Mouse (Mus musculus) neural tube, embryonic 12.5 days (tissue): ENCODE data around the gene Tmem208. TPM values are rescaled to one million over a fixed set of nuclear protein-coding genes. Genes with fewer than 3 reads are reported as not detected.

ENCODE experiments used
- ATAC-seq: fragments of 200-750 bp; cut with Nextera tagmentation; 2 replicates; pipeline ENCODE4 v1.8.0; 2017; ENCODE audit warnings: low read depth, mild to moderate bottlenecking, moderate TSS enrichment, moderate library complexity; ENCODE audit not compliant: low FRiP score
- H3K27ac ChIP-seq: fragments of 300-500 bp; sonication (generic); 2 replicates; pipeline ENCODE4 v1.5.1; 2016
- H3K27me3 ChIP-seq: fragments of 300-500 bp; sonication (generic); replicated peaks from 2 replicates; pipeline ENCODE4 v1.6.1; 2016; ENCODE audit warnings: mild to moderate bottlenecking
- H3K36me3 ChIP-seq: fragments of 300-500 bp; sonication (generic); 2 replicates; pipeline ENCODE4 v1.6.1; 2016; ENCODE audit warnings: mild to moderate bottlenecking
- H3K4me1 ChIP-seq: fragments of 300-500 bp; sonication (generic); 2 replicates; pipeline ENCODE4 v1.6.1; 2016
- H3K4me2 ChIP-seq: fragments of 300-500 bp; sonication (generic); replicated peaks from 2 replicates; pipeline ENCODE4 v1.6.1; 2016; ENCODE audit warnings: mild to moderate bottlenecking
- H3K4me3 ChIP-seq: fragments of 300-500 bp; sonication (generic); 2 replicates; pipeline ENCODE4 v1.5.1; 2016
- H3K9ac ChIP-seq: fragments of 300-500 bp; sonication (generic); 2 replicates; pipeline ENCODE4 v1.6.1; 2016; ENCODE audit warnings: mild to moderate bottlenecking
- H3K9me3 ChIP-seq: fragments of 300-500 bp; sonication (generic); 2 replicates; pipeline ENCODE4 v1.6.1; 2016; ENCODE audit warnings: mild to moderate bottlenecking
- WGBS: fragments of 180-500 bp; shearing (Covaris S2); methylation state at CpG from one replicate; pipeline ENCODE4 v1.1.7; 2016; 5-methylcytosine and 5-hydroxymethylcytosine counted together
- polyA plus RNA-seq: library from polyadenylated mRNA; unstranded; fragments of >200 nt; fragmentation: Nextera tagmentation; extraction: Ambion mirVana; gene quantifications from 2 replicates; pipeline ENCODE4 v1.2.1, GENCODE M21; 2016

Tmem208 gene
- polyA plus RNA-seq, 1 experiment from 2014 or later, result 112 TPM

DNA sequence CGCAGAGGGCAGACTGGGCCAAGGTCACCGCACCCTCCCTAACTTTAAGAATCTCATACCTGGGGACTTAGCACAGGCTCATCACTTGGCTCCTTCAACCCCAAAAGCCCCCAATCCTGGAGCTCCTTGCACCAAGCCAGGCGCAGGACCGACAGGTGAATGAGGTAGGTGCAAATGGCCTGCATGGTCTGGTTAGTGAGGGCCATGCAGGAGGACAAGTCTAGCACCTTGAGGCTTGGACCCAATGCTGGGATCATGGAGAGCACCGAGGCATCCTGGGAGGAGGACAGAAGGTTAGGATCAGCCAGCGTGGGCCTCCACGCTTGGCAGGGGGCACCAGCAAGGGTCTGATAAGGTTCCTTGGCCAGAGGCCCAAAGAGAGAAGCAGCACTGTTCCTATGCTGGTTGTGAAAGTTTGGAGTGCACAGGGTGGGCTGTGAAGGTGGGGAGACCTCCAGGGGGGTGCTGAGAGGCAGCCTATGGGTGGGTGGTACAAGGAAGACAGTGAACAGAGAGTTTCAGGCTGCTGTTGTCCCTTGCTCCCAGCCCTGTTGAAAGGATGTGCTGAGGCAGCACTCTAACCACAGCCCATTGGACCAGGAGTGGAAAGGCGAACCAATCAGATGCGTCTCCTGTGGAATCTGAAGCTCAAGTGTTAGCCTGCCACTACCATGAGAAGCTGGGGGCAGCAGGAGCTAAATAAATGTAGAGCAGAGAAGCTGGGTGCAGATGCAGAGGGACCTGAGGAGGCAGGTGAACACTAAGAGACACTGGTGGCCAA lies 12.3 kb upstream of the Tmem208 start:
- ATAC-seq, result no peak
- no peak overlapping the region for H3K27ac ChIP-seq
- no peak overlapping the region for H3K4me3 ChIP-seq
- WGBS, result 86% methylated on average over 9 of the region's 9 CpGs
- H3K4me2 ChIP-seq, result no peak overlapping the region
- no peaks in the 10 kb centered on the region for H3K27me3 ChIP-seq
- H3K9me3 ChIP-seq, result no peaks in the 10 kb centered on the region
- no peak overlapping the region for H3K9ac ChIP-seq
- H3K36me3 ChIP-seq, result peaks cover 77% of the 10 kb centered on the region
- H3K4me1 ChIP-seq, result no peaks in the 10 kb centered on the region

DNA sequence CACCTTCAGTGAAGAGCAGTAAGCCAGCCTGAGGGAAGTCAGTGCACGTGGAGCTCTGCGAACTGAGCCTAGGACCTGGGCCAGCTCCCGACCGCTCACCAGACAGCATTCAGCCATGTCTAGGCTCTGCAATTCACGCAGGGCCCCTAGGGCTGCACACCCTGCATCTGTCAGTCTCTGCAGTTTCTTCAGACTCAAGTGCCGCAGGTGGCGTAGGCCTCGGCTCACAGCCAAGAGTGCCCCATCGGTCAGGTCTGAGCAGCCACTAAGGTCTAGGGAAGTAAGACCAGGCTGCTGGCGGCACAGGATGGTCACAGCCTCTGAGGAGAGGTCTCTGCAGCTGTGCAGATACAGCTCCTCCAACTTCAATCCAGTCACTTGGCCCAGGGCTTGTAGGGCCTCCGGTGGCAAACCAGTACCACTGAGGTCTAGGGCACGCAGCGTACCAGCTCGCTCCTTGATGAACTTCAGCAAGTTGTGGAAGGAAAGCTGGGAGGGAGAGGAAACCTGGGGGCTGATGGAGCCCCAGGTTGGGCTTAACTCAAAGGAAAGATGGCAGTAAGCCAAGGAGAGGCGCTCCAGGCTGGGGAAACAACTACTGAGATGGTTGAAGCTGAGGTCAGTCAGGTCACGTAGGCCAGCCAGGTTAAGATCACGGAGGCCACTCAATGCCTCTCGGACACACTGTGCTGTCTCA lies 10.9 kb upstream of the Tmem208 start:
- Histone ChIP-seq H3K4me2 (no peak overlapping the region), H3K36me3 (peaks cover 65% of the 10 kb centered on the region), H3K27me3 (no peaks in the 10 kb centered on the region), H3K9me3 (no peaks in the 10 kb centered on the region), H3K4me3 (no peak overlapping the region), H3K9ac (no peak overlapping the region), H3K4me1 (no peaks in the 10 kb centered on the region), H3K27ac (no peak overlapping the region)
- no peak for ATAC-seq
- 91% methylated on average over 18 of the region's 18 CpGs for WGBS

DNA sequence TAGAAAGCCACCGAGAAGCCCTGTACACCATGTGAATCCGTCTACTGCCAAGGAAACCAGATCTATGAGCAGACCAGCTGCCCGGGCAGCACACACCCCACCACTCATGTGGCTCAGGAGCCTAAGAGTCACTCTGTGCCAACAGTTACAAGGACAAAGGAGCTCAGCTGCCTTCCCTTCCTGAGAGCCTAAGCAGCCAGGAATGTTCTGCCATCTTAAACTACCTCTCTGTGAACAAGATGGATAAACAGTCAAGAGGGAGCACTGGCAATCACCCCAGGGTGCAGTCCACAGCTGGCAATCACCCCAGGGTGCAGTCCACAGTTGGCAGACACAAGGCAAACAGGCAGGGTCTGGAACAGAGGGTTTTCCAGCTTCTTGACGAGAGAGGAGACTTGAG lies 8.2 kb upstream of the Tmem208 start:
- Histone ChIP-seq H3K4me1 (no peaks in the 10 kb centered on the region), H3K27me3 (no peaks in the 10 kb centered on the region), H3K27ac (no peak overlapping the region), H3K4me3 (no peak overlapping the region), H3K4me2 (no peak overlapping the region), H3K36me3 (peaks cover 56% of the 10 kb centered on the region), H3K9ac (no peak overlapping the region), H3K9me3 (no peaks in the 10 kb centered on the region)
- no peak for ATAC-seq
- WGBS, result 87% methylated on average over 4 of the region's 4 CpGs

DNA sequence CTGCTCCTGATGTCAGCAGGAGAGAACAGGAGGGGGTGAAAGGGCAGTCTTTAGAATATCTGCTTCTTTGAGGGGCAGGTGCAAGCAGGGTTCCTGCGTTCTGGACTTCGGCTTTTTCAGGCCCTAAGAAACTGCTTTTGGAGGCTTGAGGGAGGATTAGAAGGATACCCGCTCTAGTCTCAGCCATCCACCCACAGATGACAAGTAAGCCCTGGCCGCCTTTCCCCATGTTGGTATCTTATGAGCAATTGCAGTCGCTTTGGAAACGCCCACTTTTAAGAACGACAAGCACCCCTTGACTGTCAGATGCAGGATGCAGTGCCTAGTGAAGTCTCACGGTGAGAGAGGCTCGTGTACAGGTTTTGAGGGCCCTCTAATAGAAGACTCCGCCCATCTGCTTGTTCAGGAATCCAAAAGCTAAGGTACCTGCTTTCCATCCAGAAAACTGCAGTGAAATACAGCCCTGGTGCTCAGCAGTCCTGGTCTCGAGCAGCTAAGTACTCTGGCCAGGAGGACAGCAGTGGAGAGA lies 7.4 kb upstream of the Tmem208 start:
- H3K4me2 ChIP-seq, result no peak overlapping the region
- no peak overlapping the region for H3K27ac ChIP-seq
- H3K27me3 ChIP-seq, result no peaks in the 10 kb centered on the region
- H3K9me3 ChIP-seq, result no peaks in the 10 kb centered on the region
- H3K4me1 ChIP-seq, result no peaks in the 10 kb centered on the region
- H3K4me3 ChIP-seq, result no peak overlapping the region
- no peak overlapping the region for H3K9ac ChIP-seq
- 84% methylated on average over 11 of the region's 11 CpGs for WGBS
- H3K36me3 ChIP-seq, result peaks cover 53% of the 10 kb centered on the region
- no peak for ATAC-seq

DNA sequence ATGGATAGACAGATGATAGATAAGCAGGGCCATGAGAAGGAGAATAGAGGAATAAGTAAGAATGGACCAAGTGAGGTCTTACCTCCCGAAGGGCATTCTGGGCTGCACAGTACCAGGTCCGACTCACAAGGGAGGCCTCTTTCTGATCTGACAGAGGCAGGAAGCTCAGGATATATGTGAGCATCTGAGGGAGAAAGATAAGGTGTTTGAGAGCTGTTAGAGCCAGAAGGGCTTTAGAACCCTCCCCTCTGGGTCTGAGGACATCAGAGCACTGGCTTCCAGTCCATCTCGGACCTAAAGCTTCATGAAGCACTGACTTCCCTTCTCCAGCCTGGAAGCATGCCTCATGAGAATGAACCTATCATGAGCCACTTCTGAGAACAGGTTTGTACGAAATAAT lies 3.0 kb upstream of the Tmem208 start:
- Histone ChIP-seq H3K9ac (no peak overlapping the region), H3K27ac (no peak overlapping the region), H3K27me3 (no peaks in the 10 kb centered on the region), H3K4me3 (no peak overlapping the region), H3K36me3 (peaks cover 21% of the 10 kb centered on the region), H3K9me3 (no peaks in the 10 kb centered on the region), H3K4me1 (peaks cover 21% of the 10 kb centered on the region), H3K4me2 (no peak overlapping the region)
- 94% methylated on average over 4 of the region's 4 CpGs for WGBS
- ATAC-seq, result no peak

DNA sequence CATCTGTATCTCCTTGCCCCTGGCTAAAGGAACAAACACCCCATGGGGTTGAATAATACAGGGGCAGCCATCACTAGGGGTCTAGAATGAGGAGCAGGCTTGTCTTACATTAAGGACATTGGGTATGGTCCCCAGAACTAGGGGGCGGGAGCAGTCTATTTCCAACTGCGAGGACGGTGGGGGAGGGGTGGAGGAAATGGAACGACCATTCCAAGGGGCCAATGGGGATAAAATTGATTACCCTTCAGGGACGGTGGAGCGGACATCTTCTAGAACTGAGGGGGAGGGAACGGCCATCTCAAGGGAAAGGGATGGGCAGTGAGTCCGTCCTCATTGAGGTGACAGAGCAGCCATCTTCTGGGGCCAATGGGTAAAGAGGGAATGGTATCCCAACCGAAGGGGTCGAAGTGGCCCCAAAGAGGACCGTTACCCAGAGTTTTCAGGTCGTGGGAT lies 487 bp upstream of the Tmem208 start:
- H3K27me3 ChIP-seq, result no peaks in the 10 kb centered on the region
- 0 out of 2 replicates have a peak overlapping the region, but pooled peaks have one; percentile 43 for H3K27ac ChIP-seq
- H3K4me2 ChIP-seq, result peak overlapping the region; percentile 82
- peaks cover 41% of the 10 kb centered on the region for H3K36me3 ChIP-seq
- peaks cover 21% of the 10 kb centered on the region for H3K4me1 ChIP-seq
- under 1% methylated on average over 12 of the region's 12 CpGs for WGBS
- ATAC-seq, result peak; percentile 68
- H3K4me3 ChIP-seq, result peak overlapping the region; percentile 70
- H3K9me3 ChIP-seq, result no peaks in the 10 kb centered on the region
- peak overlapping the region; percentile 80 for H3K9ac ChIP-seq

DNA sequence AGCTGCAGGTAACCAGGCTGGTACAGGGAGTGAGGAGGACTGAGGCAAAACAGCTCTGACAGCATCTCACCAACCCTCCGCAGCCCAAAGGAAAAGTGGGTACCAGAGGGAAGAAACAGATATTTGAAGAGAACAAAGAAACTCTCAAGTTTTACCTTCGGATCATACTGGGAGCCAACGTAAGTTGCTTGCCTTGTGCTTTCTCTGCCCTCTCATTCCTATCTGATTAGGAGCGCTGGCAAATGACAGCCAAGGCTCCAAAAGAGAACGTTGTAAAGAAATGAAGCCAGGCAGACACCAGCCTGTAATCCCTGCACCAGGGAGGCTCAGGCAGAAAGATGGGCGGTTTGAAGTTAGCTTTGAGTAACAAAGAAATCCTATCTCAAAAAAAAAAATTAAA lies 814 bp downstream of the Tmem208 start:
- peaks cover 21% of the 10 kb centered on the region for H3K4me1 ChIP-seq
- ATAC-seq, result no peak
- no peaks in the 10 kb centered on the region for H3K9me3 ChIP-seq
- H3K27me3 ChIP-seq, result no peaks in the 10 kb centered on the region
- H3K9ac ChIP-seq, result peak overlapping the region; percentile 71
- H3K36me3 ChIP-seq, result peaks cover 54% of the 10 kb centered on the region
- peak overlapping the region; percentile 82 for H3K4me2 ChIP-seq
- H3K27ac ChIP-seq, result no peak overlapping the region
- H3K4me3 ChIP-seq, result peak overlapping the region; percentile 70
- WGBS, result 49% methylated on average over 6 of the region's 6 CpGs

DNA sequence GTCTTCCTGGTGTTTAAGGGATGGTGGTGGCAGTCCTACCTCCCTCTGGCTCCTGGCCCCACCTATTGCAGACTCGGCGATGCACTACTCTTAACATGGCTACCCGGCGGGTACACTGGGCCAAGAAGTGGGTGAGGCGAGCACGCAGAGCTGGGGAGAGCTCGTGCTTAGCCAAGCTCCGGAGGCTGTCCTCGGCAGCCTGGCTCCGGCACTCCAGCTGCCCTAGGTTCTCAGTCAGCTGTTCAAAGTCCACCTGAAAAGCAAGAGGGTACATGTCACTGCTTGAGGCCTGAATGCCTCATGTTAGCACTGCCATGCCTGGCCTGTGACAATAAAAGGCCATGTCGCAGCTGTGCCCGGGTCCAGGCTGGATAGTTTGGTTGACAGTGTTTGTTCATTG lies 4.2 kb downstream of the Tmem208 start:
- no peak for ATAC-seq
- Histone ChIP-seq H3K27ac (no peak overlapping the region), H3K9me3 (no peaks in the 10 kb centered on the region), H3K36me3 (peaks cover 62% of the 10 kb centered on the region), H3K4me3 (no peak overlapping the region), H3K4me2 (no peak overlapping the region), H3K9ac (no peak overlapping the region), H3K4me1 (peaks cover 11% of the 10 kb centered on the region), H3K27me3 (no peaks in the 10 kb centered on the region)
- WGBS, result 96% methylated on average over 12 of the region's 12 CpGs

DNA sequence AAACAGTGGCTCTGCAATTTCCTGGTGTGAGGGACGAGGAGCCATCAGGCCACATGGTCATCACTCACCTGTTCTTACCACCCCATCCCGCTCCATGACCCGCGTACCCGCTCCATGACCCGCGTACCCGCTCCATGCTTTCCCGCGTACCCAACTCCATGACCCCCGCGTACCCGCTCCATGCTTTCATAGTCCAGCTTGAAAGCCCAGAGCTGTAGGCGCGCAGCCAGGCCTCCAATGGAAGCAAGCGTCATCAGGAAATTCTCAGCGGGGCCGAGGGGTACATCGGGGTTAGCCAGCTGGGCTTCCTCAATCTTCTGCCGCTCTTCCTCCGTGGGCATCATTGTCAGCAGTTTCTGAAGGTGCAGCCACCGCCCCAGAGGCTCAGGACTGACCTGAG lies 5.3 kb downstream of the Tmem208 start:
- peaks cover 66% of the 10 kb centered on the region for H3K36me3 ChIP-seq

DNA sequence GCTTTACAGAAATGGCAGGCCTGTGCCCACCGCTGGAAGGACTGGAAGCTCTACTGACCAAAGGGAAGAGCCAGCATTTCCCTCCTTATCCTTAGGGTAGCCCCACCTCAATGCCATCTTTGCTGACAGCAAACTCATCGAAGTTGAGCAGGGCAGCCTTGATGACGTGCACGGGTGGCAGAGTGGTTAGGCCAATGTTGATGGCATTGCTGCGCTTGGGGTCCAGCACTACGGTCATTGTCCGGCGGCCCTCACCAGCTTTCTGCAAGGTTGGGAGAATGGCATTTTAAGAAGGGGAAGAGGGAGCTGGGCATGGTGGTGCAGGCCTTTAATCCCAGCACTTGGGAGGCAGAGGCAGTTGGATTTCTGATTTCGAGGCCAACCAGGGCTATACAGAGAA lies 5.8 kb downstream of the Tmem208 start:
- Histone ChIP-seq H3K9ac (0 out of 2 replicates have a peak overlapping the region, but pooled peaks have one; percentile 17), H3K4me3 (no peak overlapping the region), H3K9me3 (no peaks in the 10 kb centered on the region), H3K4me1 (peaks cover 7% of the 10 kb centered on the region), H3K36me3 (peaks cover 66% of the 10 kb centered on the region), H3K4me2 (no peak overlapping the region), H3K27me3 (no peaks in the 10 kb centered on the region), H3K27ac (no peak overlapping the region)
- 95% methylated on average over 9 of the region's 9 CpGs for WGBS
- ATAC-seq, result no peak

More for the DNA sequence above, 5.3 kb downstream of the Tmem208 start:
- no peak overlapping the region for H3K4me3 ChIP-seq
- peaks cover 10% of the 10 kb centered on the region for H3K4me1 ChIP-seq
- H3K9me3 ChIP-seq, result no peaks in the 10 kb centered on the region
- no peak overlapping the region for H3K27ac ChIP-seq
- H3K9ac ChIP-seq, result 0 out of 2 replicates have a peak overlapping the region, but pooled peaks have one; percentile 17
- 95% methylated on average over 22 of the region's 22 CpGs for WGBS
- no peak overlapping the region for H3K4me2 ChIP-seq
- ATAC-seq, result no peak
- no peaks in the 10 kb centered on the region for H3K27me3 ChIP-seq

DNA sequence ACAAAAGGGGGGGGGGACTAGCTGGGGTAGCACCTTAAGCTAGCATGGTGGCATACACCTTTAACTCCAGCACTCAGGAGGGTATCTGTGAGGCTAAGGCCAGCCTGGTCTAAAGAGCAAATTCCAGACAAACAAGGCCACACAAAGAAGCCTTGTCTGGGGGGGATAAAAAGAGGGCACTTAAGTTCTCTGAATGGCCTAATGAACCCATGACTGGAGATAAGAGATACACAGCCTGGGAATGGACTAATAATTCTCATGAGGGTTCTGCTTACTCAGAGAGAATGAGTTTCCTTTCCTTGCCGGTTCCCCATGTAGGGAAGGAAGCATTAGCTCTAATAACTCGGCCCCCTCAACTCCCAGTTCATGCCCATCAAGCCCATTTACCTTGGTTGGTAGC lies 6.4 kb downstream of the Tmem208 start:
- Histone ChIP-seq H3K9me3 (no peaks in the 10 kb centered on the region), H3K4me2 (no peak overlapping the region), H3K27ac (no peak overlapping the region), H3K4me3 (no peak overlapping the region), H3K4me1 (peaks cover 1% of the 10 kb centered on the region), H3K9ac (no peak overlapping the region), H3K36me3 (peaks cover 66% of the 10 kb centered on the region), H3K27me3 (no peaks in the 10 kb centered on the region)
- ATAC-seq, result no peak
- WGBS, result 71% methylated on average over 2 of the region's 2 CpGs

DNA sequence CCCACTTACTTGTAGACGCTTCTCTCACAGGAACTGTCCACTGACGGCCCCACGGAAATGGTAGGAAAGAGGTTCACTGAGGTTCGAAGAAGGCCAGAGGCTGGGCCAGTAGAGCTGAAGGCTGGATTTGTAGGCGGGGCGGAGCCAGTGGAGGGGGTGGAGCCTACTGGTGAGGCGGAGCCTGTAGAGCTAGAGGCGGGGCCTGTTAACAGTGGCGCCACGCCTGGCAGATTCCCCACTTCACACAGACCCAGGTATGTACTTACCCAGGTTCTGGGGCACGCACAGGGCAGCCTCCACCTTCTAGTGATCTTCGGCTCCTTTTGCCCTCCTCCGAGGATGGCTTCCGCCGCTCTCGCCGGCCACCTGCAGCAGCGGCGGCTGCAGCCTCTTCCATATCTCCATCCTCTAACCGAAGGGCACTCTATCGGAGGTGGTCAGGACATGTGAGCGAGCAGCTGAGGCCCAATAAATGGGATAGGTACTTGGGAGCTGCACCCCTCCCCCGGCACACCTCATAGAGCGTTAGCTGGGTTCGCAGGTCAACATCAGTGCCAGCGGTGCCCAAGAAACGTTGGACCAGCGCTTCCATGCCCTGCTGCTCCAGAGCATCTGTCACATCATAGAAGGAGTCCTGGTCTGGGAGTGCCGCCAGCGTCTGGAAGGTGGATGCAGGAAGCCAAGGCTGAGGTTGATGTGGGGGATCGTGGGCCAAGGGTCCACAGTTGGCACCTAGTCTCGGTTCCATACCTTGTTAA lies 10.4 kb downstream of the Tmem208 start:
- peaks cover 28% of the 10 kb centered on the region for H3K36me3 ChIP-seq
- no peak overlapping the region for H3K27ac ChIP-seq
- WGBS, result 46% methylated on average over 32 of the region's 32 CpGs
- no peak overlapping the region for H3K4me3 ChIP-seq
- H3K9me3 ChIP-seq, result no peaks in the 10 kb centered on the region
- no peaks in the 10 kb centered on the region for H3K4me1 ChIP-seq
- no peak overlapping the region for H3K9ac ChIP-seq
- no peak for ATAC-seq
- H3K4me2 ChIP-seq, result no peak overlapping the region; the same call in 1 of the 2 replicates
- H3K27me3 ChIP-seq, result no peaks in the 10 kb centered on the region
